Mouse (Mus musculus) forebrain, embryonic 14.5 days (tissue): ENCODE results near the gene Vmn2r10. TPM values are rescaled to one million over a fixed set of nuclear protein-coding genes. Genes with fewer than 3 reads are reported as not detected.
"Not testable (repeated sequence)": the region's sequence is repeated elsewhere in the genome, so short reads cannot be mapped to it uniquely, and the experiment has no call there.

Experiments
- ATAC-seq: fragments of 200-750 bp; cut with Nextera tagmentation; 2 replicates; pipeline ENCODE4 v1.8.0; 2017; ENCODE audit warnings: mild to moderate bottlenecking, moderate library complexity
- DNase-seq: peaks from one replicate; pipeline ENCODE4 v3.0.0-alpha.2; 2015; ENCODE audit warnings: low spot score
- H3K27ac ChIP-seq: fragments of 300-500 bp; sonication (generic); 2 replicates; pipeline ENCODE4 v1.5.1; 2014; ENCODE audit warnings: low read depth, mild to moderate bottlenecking, control low read depth, low read length, moderate library complexity
- H3K27me3 ChIP-seq: fragments of 300-500 bp; sonication (generic); replicated peaks from 2 replicates; pipeline ENCODE4 v1.6.1; 2014; ENCODE audit warnings: low read length, control low read depth, mixed read lengths; ENCODE audit not compliant: control insufficient read depth, insufficient read depth
- H3K36me3 ChIP-seq: fragments of 300-500 bp; sonication (generic); 2 replicates; pipeline ENCODE4 v1.6.1; 2014; ENCODE audit warnings: low read length, control low read depth; ENCODE audit not compliant: control insufficient read depth, insufficient read depth
- H3K4me1 ChIP-seq: fragments of 300-500 bp; sonication (generic); 2 replicates; pipeline ENCODE4 v1.6.1; 2014; ENCODE audit warnings: antibody characterized with exemption, low read length, control low read depth; ENCODE audit not compliant: control insufficient read depth, insufficient read depth
- H3K4me2 ChIP-seq: fragments of 300-500 bp; sonication (generic); 2 replicates; pipeline ENCODE4 v1.6.1; 2014; ENCODE audit warnings: mild to moderate bottlenecking, control low read depth, low read length
- H3K4me3 ChIP-seq: fragments of 300-500 bp; sonication (generic); 2 replicates; pipeline ENCODE4 v1.5.1; 2014; ENCODE audit warnings: low read depth, low read length, control low read depth
- H3K9ac ChIP-seq: fragments of 300-500 bp; sonication (generic); 2 replicates; pipeline ENCODE4 v1.6.1; 2014; ENCODE audit warnings: mild to moderate bottlenecking, low read length, control low read depth, moderate library complexity
- H3K9me3 ChIP-seq: fragments of 300-500 bp; sonication (generic); replicated peaks from 2 replicates; pipeline ENCODE4 v1.6.1; 2016; ENCODE audit warnings: low read length, control low read depth, mixed read lengths; ENCODE audit not compliant: control insufficient read depth
- WGBS: fragments of 180-500 bp; shearing (Covaris S2); extraction: QIAGEN DNeasy Blood & Tissue Kit; methylation state at CpG from one replicate; pipeline ENCODE4 v1.1.7; 2014; 5-methylcytosine and 5-hydroxymethylcytosine counted together
- polyA plus RNA-seq: library from polyadenylated mRNA; unstranded; fragments of >200 nt; fragmentation: Nextera tagmentation; extraction: Ambion mirVana; gene quantifications from 2 replicates; pipeline ENCODE4 v1.2.1, GENCODE M21; 2014

Gene Vmn2r10
- polyA plus RNA-seq = not detected in 2 replicates

DNA sequence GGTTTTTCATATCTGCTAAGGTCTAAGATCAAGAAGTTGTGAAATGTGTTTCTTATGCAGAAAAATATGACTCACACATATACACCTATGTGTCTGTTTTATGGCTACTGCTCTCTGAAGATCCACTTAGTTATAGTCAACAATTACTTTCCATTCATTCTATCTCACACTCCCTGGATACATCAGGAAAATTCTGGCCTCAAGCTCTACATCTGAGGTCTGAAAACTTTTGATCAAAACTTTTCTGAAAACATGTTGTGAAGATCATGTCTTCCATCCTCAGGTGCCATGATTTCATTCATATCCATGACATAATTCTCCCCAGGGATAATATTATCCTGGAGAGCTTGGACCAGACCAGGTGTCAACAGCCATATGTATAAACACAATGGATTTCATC, at the start of gene Vmn2r10:
TSS of gene Vmn2r10 (minus strand) at position 101 of the 400 bp plus-strand sequence.
- H3K4me3 ChIP-seq, ATAC-seq, H3K27me3 ChIP-seq, H3K36me3 ChIP-seq, H3K9me3 ChIP-seq, H3K4me2 ChIP-seq, H3K9ac ChIP-seq, H3K27ac ChIP-seq, H3K4me1 ChIP-seq, DNase-seq: not testable (repeated sequence)

DNA sequence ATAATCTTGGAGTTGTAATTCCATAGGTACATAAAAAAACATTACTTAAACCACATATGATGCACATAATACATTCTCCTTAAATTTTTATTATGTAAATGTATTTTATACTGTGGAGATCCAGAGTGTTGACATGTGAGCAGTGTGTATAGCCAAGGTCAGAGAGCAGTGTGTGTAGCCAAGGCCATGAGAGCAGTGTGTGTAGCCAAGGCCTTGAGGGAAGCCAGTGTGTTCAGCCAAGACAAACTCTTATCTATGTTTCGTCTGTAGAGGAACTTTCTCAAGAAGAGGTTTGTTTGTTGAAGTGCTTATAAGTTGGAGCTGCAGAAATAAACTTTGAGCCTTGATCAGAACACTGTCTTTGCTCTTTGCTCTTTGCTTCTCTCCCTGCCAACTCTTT, 49.0 kb upstream of the Vmn2r10 start:
- no peaks in the 10 kb centered on the region for H3K27me3 ChIP-seq
- H3K36me3 ChIP-seq = no peaks in the 10 kb centered on the region
- no peak overlapping the region for H3K4me2 ChIP-seq
- no peak overlapping the region for H3K27ac ChIP-seq
- no peak overlapping the region for H3K9ac ChIP-seq
- peaks cover 8% of the 10 kb centered on the region; the same call in 1 of the 2 replicates for H3K9me3 ChIP-seq
- no peak for DNase-seq
- no peaks in the 10 kb centered on the region for H3K4me1 ChIP-seq
- 73% methylated on average over 1 of the region's 1 CpGs for WGBS
- ATAC-seq = no peak
- H3K4me3 ChIP-seq = no peak overlapping the region

DNA sequence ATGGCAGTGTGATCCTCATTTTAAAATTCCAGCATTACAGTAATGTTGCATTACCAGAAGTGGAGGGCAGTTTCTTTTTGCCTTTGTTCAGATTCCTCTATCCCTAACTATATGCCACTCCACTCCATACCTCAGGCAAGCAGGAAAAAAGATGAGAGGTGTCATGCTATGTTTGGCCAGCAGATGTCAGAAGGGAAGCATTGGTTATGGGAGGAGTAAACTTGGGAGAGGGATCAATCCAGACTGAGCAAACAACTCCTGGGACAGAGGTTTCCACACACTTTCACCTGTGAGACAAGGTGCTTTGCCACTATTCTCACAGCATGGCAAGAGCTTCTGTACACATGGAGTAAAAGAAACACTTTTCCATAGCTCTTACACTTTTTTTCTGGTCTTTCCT, 26.3 kb upstream of the Vmn2r10 start:
- Histone ChIP-seq H3K9me3 (0 out of 2 replicates have a peak, but pooled peaks cover 5% of the 10 kb centered on the region), H3K27me3 (no peaks in the 10 kb centered on the region), H3K4me3 (no peak overlapping the region), H3K4me2 (no peak overlapping the region), H3K9ac (no peak overlapping the region), H3K4me1 (no peaks in the 10 kb centered on the region), H3K36me3 (no peaks in the 10 kb centered on the region), H3K27ac (no peak overlapping the region)
- DNase-seq (no peak), ATAC-seq (no peak)

DNA sequence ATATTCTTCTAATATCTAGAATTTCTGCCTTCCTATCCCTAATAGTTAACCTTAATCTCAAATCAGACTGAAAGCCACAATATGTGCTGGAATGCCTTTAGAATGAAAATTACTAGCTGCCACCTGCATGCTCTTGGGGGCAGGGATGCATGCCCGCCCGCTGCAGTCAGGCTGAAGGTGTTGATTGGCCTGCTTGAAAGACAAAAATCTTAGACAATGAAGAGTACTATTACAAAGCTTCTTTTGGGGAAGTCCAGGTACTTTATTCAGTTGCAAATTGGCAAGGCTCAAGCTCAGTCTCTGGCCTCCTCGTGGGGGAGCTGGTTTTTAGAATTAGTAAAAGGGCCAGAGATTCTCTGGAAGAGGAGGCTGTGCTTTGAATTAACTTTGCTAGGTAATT, 17.4 kb downstream of the Vmn2r10 start:
- no peak for DNase-seq
- ATAC-seq = no peak
- H3K36me3 ChIP-seq = no peaks in the 10 kb centered on the region
- H3K9ac ChIP-seq = no peak overlapping the region
- H3K27ac ChIP-seq = no peak overlapping the region
- H3K4me2 ChIP-seq = no peak overlapping the region
- 73% methylated on average over 3 of the region's 3 CpGs for WGBS
- H3K4me3 ChIP-seq = no peak overlapping the region
- no peaks in the 10 kb centered on the region for H3K27me3 ChIP-seq
- H3K4me1 ChIP-seq = no peaks in the 10 kb centered on the region
- peaks cover 21% of the 10 kb centered on the region; the same call in 1 of the 2 replicates for H3K9me3 ChIP-seq

Other genes with a start within 250 kb of the Vmn2r10 start
- gene Rnf212, start 231.5 kb downstream of the Vmn2r10 start, polyA plus RNA-seq = not detected in 2 replicates
- not detected in 2 replicates for gene Tmed11, start 211.2 kb downstream of the Vmn2r10 start, polyA plus RNA-seq
- not detected in 2 replicates for gene Vmn2r8, start 197.7 kb downstream of the Vmn2r10 start, polyA plus RNA-seq
- not detected in 2 replicates for gene Vmn2r9, start 153.9 kb downstream of the Vmn2r10 start, polyA plus RNA-seq
- not detected in 2 replicates for gene Vmn2r11, start 53.0 kb upstream of the Vmn2r10 start, polyA plus RNA-seq
- gene Vmn2r12, start 91.4 kb upstream of the Vmn2r10 start, polyA plus RNA-seq = not detected in 2 replicates
- not detected in 2 replicates for gene Vmn2r13, start 185.7 kb upstream of the Vmn2r10 start, polyA plus RNA-seq
- gene Vmn2r14, start 218.2 kb upstream of the Vmn2r10 start, polyA plus RNA-seq = not detected in 2 replicates